Mouse (Mus musculus): ENCODE measurements around the gene Zfp14. TPM values are rescaled to one million over a fixed set of nuclear protein-coding genes. Genes with fewer than 3 reads are reported as not detected.

The Zfp14 gene
- polyA plus RNA-seq, 1 experiment from 2014 or later: 4.1 TPM

DNA sequence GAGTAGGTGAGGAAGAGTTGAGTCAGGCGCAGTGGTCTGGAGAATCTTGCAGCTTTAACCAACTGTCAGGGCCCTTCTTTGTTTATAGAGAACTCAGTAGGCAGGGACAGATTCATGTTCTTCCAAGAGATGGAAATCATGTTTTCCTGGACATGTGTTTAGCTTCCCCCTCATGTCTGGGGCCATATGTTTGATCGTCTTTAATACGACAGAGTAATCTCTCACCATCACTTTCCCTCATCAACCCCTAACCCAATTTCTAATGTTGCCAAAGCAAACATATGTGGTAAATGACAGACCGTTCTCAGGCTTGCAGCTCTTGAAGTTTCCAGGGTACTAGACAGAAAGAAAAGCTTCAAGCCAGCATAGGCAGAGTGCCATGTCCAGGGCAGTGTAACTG lies 3.1 kb downstream of the Zfp14 start:
- 83% methylated on average over 4 of the region's 4 CpGs for WGBS
- Histone ChIP-seq H3K36me3 (ENCODE audit: control insufficient read depth, insufficient read depth, low read length) (no peaks in the 10 kb centered on the region), H3K4me2 (replicated peaks; ENCODE audit: low read depth, low read length) (no peak overlapping the region), H3K9me3 (ENCODE audit: control insufficient read depth, low read length) (no peaks in the 10 kb centered on the region), H3K4me3 (ENCODE audit: low read length) (no peak overlapping the region), H3K27ac (ENCODE audit: low read depth, low read length) (no peak overlapping the region), H3K9ac (ENCODE audit: low read depth, low read length) (no peak overlapping the region), H3K4me1 (ENCODE audit: control insufficient read depth, insufficient read depth, low read length) (peaks cover 6% of the 10 kb centered on the region; the same call in 1 of the 2 replicates), H3K27me3 (ENCODE audit: control insufficient read depth, insufficient read depth, low read length) (no peaks in the 10 kb centered on the region)
- no peak for ATAC-seq (ENCODE audit: low FRiP score, low TSS enrichment)

DNA sequence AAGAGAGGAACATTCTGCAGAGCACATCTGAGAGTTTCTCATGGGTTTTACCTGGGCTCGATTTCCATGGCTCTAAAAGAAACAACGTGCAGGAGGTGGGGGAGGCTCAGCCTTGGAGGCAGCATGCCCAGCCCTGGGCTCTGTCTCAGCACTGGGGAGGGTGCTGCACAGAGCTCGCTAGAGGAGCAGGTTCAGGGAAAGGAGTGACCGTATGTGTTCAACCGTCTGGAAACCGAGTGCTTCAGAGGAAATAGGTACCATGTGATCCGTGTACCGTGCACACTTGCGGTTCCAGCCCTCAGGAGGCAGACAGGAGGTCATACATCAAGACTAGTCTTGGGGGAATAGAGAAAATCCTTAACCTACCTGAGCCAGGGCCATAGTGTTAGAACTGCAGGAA lies 6.8 kb downstream of the Zfp14 start:
- peak; percentile 79 for ATAC-seq (ENCODE audit: low FRiP score, low TSS enrichment)
- Histone ChIP-seq H3K4me3 (ENCODE audit: low read length) (no peak overlapping the region), H3K9me3 (ENCODE audit: control insufficient read depth, low read length) (no peaks in the 10 kb centered on the region), H3K27ac (ENCODE audit: low read depth, low read length) (no peak overlapping the region), H3K4me2 (replicated peaks; ENCODE audit: low read depth, low read length) (no peak overlapping the region), H3K4me1 (ENCODE audit: control insufficient read depth, insufficient read depth, low read length) (0 out of 2 replicates have a peak, but pooled peaks cover 2% of the 10 kb centered on the region), H3K9ac (ENCODE audit: low read depth, low read length) (no peak overlapping the region; the same call in 1 of the 2 replicates), H3K36me3 (ENCODE audit: control insufficient read depth, insufficient read depth, low read length) (no peaks in the 10 kb centered on the region), H3K27me3 (ENCODE audit: control insufficient read depth, insufficient read depth, low read length) (no peaks in the 10 kb centered on the region)
- 32% methylated on average over 9 of the region's 9 CpGs for WGBS

DNA sequence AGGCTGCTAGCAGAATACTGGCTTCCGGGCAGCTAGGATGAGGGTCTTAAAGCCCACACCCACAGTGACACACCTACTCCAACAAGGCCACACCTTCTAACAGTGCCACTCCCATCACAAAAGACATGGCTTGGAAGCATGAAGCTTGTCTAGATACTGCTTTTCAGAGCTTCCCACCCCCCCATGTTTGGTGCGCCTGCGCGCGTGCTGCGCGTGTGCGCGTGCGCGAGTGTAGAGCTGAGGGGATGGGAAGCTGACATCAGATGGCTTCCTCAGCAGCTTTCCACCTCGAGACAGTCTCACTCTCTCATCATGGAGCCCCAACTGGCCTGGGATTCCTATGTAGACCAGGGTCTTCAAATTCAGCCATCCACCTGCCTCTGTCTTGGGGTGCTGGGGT lies 16.8 kb downstream of the Zfp14 start:
- Histone ChIP-seq H3K36me3 (ENCODE audit: control insufficient read depth, insufficient read depth, low read length) (peaks cover 6% of the 10 kb centered on the region; the same call in 1 of the 2 replicates), H3K9me3 (ENCODE audit: control insufficient read depth, low read length) (no peaks in the 10 kb centered on the region), H3K4me3 (ENCODE audit: low read length) (no peak overlapping the region), H3K27ac (ENCODE audit: low read depth, low read length) (no peak overlapping the region), H3K9ac (ENCODE audit: low read depth, low read length) (no peak overlapping the region), H3K4me1 (ENCODE audit: control insufficient read depth, insufficient read depth, low read length) (no peaks in the 10 kb centered on the region), H3K27me3 (ENCODE audit: control insufficient read depth, insufficient read depth, low read length) (no peaks in the 10 kb centered on the region), H3K4me2 (replicated peaks; ENCODE audit: low read depth, low read length) (no peak overlapping the region)
- no peak for ATAC-seq (ENCODE audit: low FRiP score, low TSS enrichment)
- 97% methylated on average over 12 of the region's 12 CpGs for WGBS

DNA sequence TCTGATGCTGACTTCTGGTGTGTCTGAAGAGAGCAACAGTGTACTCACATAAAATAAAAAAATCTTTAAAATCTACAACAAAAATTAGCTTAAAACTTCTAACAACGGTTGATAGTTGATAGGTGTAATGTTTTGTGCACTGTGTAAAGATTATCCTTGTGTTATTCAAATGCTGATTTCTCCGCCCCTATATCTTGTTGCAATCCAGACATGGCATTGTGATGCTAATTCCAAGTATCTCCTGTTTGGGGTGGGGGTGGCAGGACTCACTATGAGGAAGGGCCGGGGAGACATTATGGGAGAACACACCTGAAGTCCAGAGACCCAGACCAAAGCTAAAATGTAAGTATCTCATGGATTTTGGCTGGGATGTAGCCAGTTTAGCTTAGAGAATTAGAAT lies 19.8 kb downstream of the Zfp14 start:
- Histone ChIP-seq H3K36me3 (ENCODE audit: control insufficient read depth, insufficient read depth, low read length) (peaks cover 5% of the 10 kb centered on the region), H3K4me1 (ENCODE audit: control insufficient read depth, insufficient read depth, low read length) (no peaks in the 10 kb centered on the region), H3K27me3 (ENCODE audit: control insufficient read depth, insufficient read depth, low read length) (no peaks in the 10 kb centered on the region), H3K9ac (ENCODE audit: low read depth, low read length) (no peak overlapping the region), H3K4me2 (replicated peaks; ENCODE audit: low read depth, low read length) (no peak overlapping the region), H3K27ac (ENCODE audit: low read depth, low read length) (no peak overlapping the region), H3K4me3 (ENCODE audit: low read length) (no peak overlapping the region), H3K9me3 (ENCODE audit: control insufficient read depth, low read length) (no peaks in the 10 kb centered on the region)
- 91% methylated on average over 3 of the region's 3 CpGs for WGBS
- ATAC-seq (ENCODE audit: low FRiP score, low TSS enrichment): no peak

- H3K27ac ChIP-seq (ENCODE audit: low read depth, low read length): no peak overlapping the region
- H3K4me1 ChIP-seq (ENCODE audit: control insufficient read depth, insufficient read depth, low read length): no peaks in the 10 kb centered on the region
- WGBS: 33% methylated on average over 6 of the region's 6 CpGs
- peaks cover 11% of the 10 kb centered on the region for H3K36me3 ChIP-seq (ENCODE audit: control insufficient read depth, insufficient read depth, low read length)
- no peaks in the 10 kb centered on the region for H3K27me3 ChIP-seq (ENCODE audit: control insufficient read depth, insufficient read depth, low read length)
- H3K9ac ChIP-seq (ENCODE audit: low read depth, low read length): no peak overlapping the region
- H3K9me3 ChIP-seq (ENCODE audit: control insufficient read depth, low read length): no peaks in the 10 kb centered on the region
- no peak overlapping the region for H3K4me2 ChIP-seq (replicated peaks; ENCODE audit: low read depth, low read length)
- H3K4me3 ChIP-seq (ENCODE audit: low read length): no peak overlapping the region
- ATAC-seq (ENCODE audit: low FRiP score, low TSS enrichment): no peak
Observed at GRCm38 (mm10) chr7:30030677-30031076, 20.5 kb downstream of the Zfp14 start.

GRCm38 (mm10) chr7:30028572-30028971 lies 22.6 kb downstream of the Zfp14 start:
- Histone ChIP-seq H3K9ac (ENCODE audit: low read depth, low read length) (no peak overlapping the region), H3K4me2 (replicated peaks; ENCODE audit: low read depth, low read length) (no peak overlapping the region), H3K4me3 (ENCODE audit: low read length) (no peak overlapping the region), H3K4me1 (ENCODE audit: control insufficient read depth, insufficient read depth, low read length) (no peaks in the 10 kb centered on the region), H3K36me3 (ENCODE audit: control insufficient read depth, insufficient read depth, low read length) (peaks cover 28% of the 10 kb centered on the region), H3K9me3 (ENCODE audit: control insufficient read depth, low read length) (no peaks in the 10 kb centered on the region), H3K27ac (ENCODE audit: low read depth, low read length) (no peak overlapping the region), H3K27me3 (ENCODE audit: control insufficient read depth, insufficient read depth, low read length) (no peaks in the 10 kb centered on the region)
- WGBS: 83% methylated on average over 3 of the region's 3 CpGs
- ATAC-seq (ENCODE audit: low FRiP score, low TSS enrichment): no peak

- H3K4me3 ChIP-seq (ENCODE audit: low read length): no peak overlapping the region
- H3K4me1 ChIP-seq (ENCODE audit: control insufficient read depth, insufficient read depth, low read length): no peaks in the 10 kb centered on the region
- peaks cover 41% of the 10 kb centered on the region for H3K36me3 ChIP-seq (ENCODE audit: control insufficient read depth, insufficient read depth, low read length)
- no peak for ATAC-seq (ENCODE audit: low FRiP score, low TSS enrichment)
- no peaks in the 10 kb centered on the region for H3K27me3 ChIP-seq (ENCODE audit: control insufficient read depth, insufficient read depth, low read length)
- no peak overlapping the region for H3K4me2 ChIP-seq (replicated peaks; ENCODE audit: low read depth, low read length)
- no peak overlapping the region for H3K27ac ChIP-seq (ENCODE audit: low read depth, low read length)
- no peak overlapping the region for H3K9ac ChIP-seq (ENCODE audit: low read depth, low read length)
- WGBS: 65% methylated on average over 4 of the region's 4 CpGs
- H3K9me3 ChIP-seq (ENCODE audit: control insufficient read depth, low read length): no peaks in the 10 kb centered on the region
Observed at GRCm38 (mm10) chr7:30027331-30027730, 23.8 kb downstream of the Zfp14 start.

DNA sequence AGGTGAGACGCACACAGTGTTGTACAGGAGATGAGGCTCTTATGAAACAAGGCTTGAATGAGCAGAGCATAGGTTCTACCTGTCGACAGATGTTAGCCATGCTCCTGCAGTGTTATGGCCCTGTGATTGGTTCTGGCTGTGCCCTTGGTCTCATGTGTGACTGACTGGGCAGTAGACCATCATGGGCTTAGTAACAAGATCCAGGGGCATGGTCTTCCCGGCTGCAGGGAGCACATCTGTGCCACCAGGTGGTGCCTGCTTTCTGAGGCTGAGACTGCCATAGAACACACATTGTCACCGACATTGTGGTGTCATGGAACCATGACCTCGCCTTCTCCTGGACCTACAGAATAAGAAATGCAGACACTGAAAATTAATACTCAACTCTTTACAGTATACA lies 25.8 kb downstream of the Zfp14 start:
- no peaks in the 10 kb centered on the region for H3K4me1 ChIP-seq (ENCODE audit: control insufficient read depth, insufficient read depth, low read length)
- ATAC-seq (ENCODE audit: low FRiP score, low TSS enrichment): no peak
- H3K27me3 ChIP-seq (ENCODE audit: control insufficient read depth, insufficient read depth, low read length): no peaks in the 10 kb centered on the region
- H3K4me3 ChIP-seq (ENCODE audit: low read length): no peak overlapping the region
- 75% methylated on average over 5 of the region's 5 CpGs for WGBS
- H3K9ac ChIP-seq (ENCODE audit: low read depth, low read length): no peak overlapping the region
- H3K27ac ChIP-seq (ENCODE audit: low read depth, low read length): no peak overlapping the region
- H3K4me2 ChIP-seq (replicated peaks; ENCODE audit: low read depth, low read length): no peak overlapping the region
- H3K9me3 ChIP-seq (ENCODE audit: control insufficient read depth, low read length): no peaks in the 10 kb centered on the region
- peaks cover 53% of the 10 kb centered on the region for H3K36me3 ChIP-seq (ENCODE audit: control insufficient read depth, insufficient read depth, low read length)

DNA sequence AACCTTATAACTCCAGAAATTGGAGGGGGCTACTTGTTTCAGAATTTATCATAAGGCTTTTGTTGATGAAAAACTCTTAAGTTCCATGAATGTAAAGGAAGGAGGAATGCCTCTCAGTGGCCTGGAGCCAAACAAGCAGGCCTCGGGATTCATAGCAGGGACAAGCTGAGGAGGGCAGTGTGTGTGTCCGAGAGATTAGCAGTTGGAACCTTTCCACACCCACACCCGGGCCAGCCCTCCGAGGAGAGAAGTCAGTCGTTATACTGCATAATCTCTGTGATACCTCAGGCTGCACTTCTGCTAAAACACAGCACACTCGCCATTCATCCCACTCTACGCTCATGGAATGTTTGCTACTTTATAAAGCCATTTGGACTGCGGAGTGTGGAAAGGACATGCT lies 27.4 kb downstream of the Zfp14 start:
- WGBS: 93% methylated on average over 8 of the region's 8 CpGs
- Histone ChIP-seq H3K4me2 (replicated peaks; ENCODE audit: low read depth, low read length) (no peak overlapping the region), H3K27me3 (ENCODE audit: control insufficient read depth, insufficient read depth, low read length) (no peaks in the 10 kb centered on the region), H3K36me3 (ENCODE audit: control insufficient read depth, insufficient read depth, low read length) (peaks cover 64% of the 10 kb centered on the region), H3K9ac (ENCODE audit: low read depth, low read length) (no peak overlapping the region), H3K4me3 (ENCODE audit: low read length) (no peak overlapping the region), H3K27ac (ENCODE audit: low read depth, low read length) (no peak overlapping the region), H3K4me1 (ENCODE audit: control insufficient read depth, insufficient read depth, low read length) (no peaks in the 10 kb centered on the region), H3K9me3 (ENCODE audit: control insufficient read depth, low read length) (no peaks in the 10 kb centered on the region)
- no peak for ATAC-seq (ENCODE audit: low FRiP score, low TSS enrichment)

GRCm38 (mm10) chr7:30023324-30023723 lies 27.9 kb downstream of the Zfp14 start:
- ATAC-seq (ENCODE audit: low FRiP score, low TSS enrichment): no peak
- no peak overlapping the region for H3K4me3 ChIP-seq (ENCODE audit: low read length)
- peaks cover 69% of the 10 kb centered on the region for H3K36me3 ChIP-seq (ENCODE audit: control insufficient read depth, insufficient read depth, low read length)
- 96% methylated on average over 9 of the region's 9 CpGs for WGBS
- H3K9ac ChIP-seq (ENCODE audit: low read depth, low read length): no peak overlapping the region
- H3K4me2 ChIP-seq (replicated peaks; ENCODE audit: low read depth, low read length): no peak overlapping the region
- no peaks in the 10 kb centered on the region for H3K9me3 ChIP-seq (ENCODE audit: control insufficient read depth, low read length)
- H3K27me3 ChIP-seq (ENCODE audit: control insufficient read depth, insufficient read depth, low read length): no peaks in the 10 kb centered on the region
- H3K27ac ChIP-seq (ENCODE audit: low read depth, low read length): no peak overlapping the region
- no peaks in the 10 kb centered on the region for H3K4me1 ChIP-seq (ENCODE audit: control insufficient read depth, insufficient read depth, low read length)

Measured in kidney, embryonic 14.5 days (tissue).